Mouse (Mus musculus): ENCODE measurements at regions not wholly inside any gene's neighbourhood (a gene's known extent, or its start where the extent isn't known, plus 50 kb on each side); places are given as distances from the start of the nearest gene placed in this dataset.

GRCm38 (mm10) chrX:129390920-129391319 is 358.6 kb upstream of the Diaph2 start:
- ATAC-seq (ENCODE audit: low TSS enrichment), result no peak

- ATAC-seq (ENCODE audit: low TSS enrichment), result no peak
These were observed 341.8 kb upstream of the Diaph2 start for GRCm38 (mm10) chrX:129407778-129408177.

- ATAC-seq (ENCODE audit: low TSS enrichment), result no peak
These were observed 339.5 kb upstream of the Diaph2 start for GRCm38 (mm10) chrX:129410079-129410478.

- no peak for ATAC-seq (ENCODE audit: low TSS enrichment)
These were observed 336.5 kb upstream of the Diaph2 start for GRCm38 (mm10) chrX:129412939-129413627.

GRCm38 (mm10) chrX:129413628-129414000 is 335.9 kb upstream of the Diaph2 start:
- no peak for ATAC-seq (ENCODE audit: low TSS enrichment)

GRCm38 (mm10) chrX:129415326-129415725 is 334.2 kb upstream of the Diaph2 start:
- ATAC-seq (ENCODE audit: low TSS enrichment), result peak; percentile 70

- no peak for ATAC-seq (ENCODE audit: low TSS enrichment)
These were observed 301.0 kb upstream of the Diaph2 start for GRCm38 (mm10) chrX:129448545-129448944.

- no peak for ATAC-seq (ENCODE audit: low TSS enrichment)
These were observed 273.3 kb upstream of the Diaph2 start for GRCm38 (mm10) chrX:129476216-129476615.

- no peak for ATAC-seq (ENCODE audit: low TSS enrichment)
These were observed 255.0 kb upstream of the Diaph2 start for GRCm38 (mm10) chrX:129494562-129494961.

All from frontal cortex, adult (tissue).